Mouse (Mus musculus) limb, embryonic 14.5 days (tissue): ENCODE results near the gene Col1a1. TPM values are rescaled to one million over a fixed set of nuclear protein-coding genes. Genes with fewer than 3 reads are reported as not detected.

ENCODE experiments used
- ATAC-seq: fragments of 200-750 bp; cut with Nextera tagmentation; 2 replicates; pipeline ENCODE4 v1.8.0; 2017; ENCODE audit warnings: low read depth, moderate number of reproducible peaks, moderate TSS enrichment; ENCODE audit not compliant: low FRiP score
- DNase-seq: peaks from one replicate; pipeline ENCODE4 v3.0.0-alpha.2; 2015; ENCODE audit warnings: low spot score
- H3K27ac ChIP-seq: fragments of 300-500 bp; sonication (generic); replicated peaks from 2 replicates; pipeline ENCODE4 v1.5.1; 2014; ENCODE audit warnings: low read depth, mild to moderate bottlenecking, low read length, moderate library complexity, mixed read lengths
- H3K27me3 ChIP-seq: fragments of 300-500 bp; sonication (generic); 2 replicates; pipeline ENCODE4 v1.6.1; 2014; ENCODE audit warnings: low read length, mixed read lengths; ENCODE audit not compliant: control insufficient read depth, insufficient read depth
- H3K36me3 ChIP-seq: fragments of 300-500 bp; sonication (generic); 2 replicates; pipeline ENCODE4 v1.6.1; 2014; ENCODE audit warnings: mild to moderate bottlenecking, low read length, moderate library complexity, mixed read lengths; ENCODE audit not compliant: control insufficient read depth, insufficient read depth
- H3K4me1 ChIP-seq: fragments of 300-500 bp; sonication (generic); 2 replicates; pipeline ENCODE4 v1.6.1; 2014; ENCODE audit warnings: antibody characterized with exemption, low read length, mixed read lengths; ENCODE audit not compliant: control insufficient read depth, insufficient read depth
- H3K4me2 ChIP-seq: fragments of 300-500 bp; sonication (generic); replicated peaks from 2 replicates; pipeline ENCODE4 v1.6.1; 2014; ENCODE audit warnings: low read depth, mild to moderate bottlenecking, low read length, moderate library complexity; ENCODE audit not compliant: severe bottlenecking
- H3K4me3 ChIP-seq: fragments of 300-500 bp; sonication (generic); replicated peaks from 2 replicates; pipeline ENCODE4 v1.5.1; 2014; ENCODE audit warnings: low read length
- H3K9ac ChIP-seq: fragments of 300-500 bp; sonication (generic); 2 replicates; pipeline ENCODE4 v1.6.1; 2014; ENCODE audit warnings: mild to moderate bottlenecking, low read depth, low read length, moderate library complexity; ENCODE audit not compliant: severe bottlenecking
- H3K9me3 ChIP-seq: fragments of 300-500 bp; sonication (generic); 2 replicates; pipeline ENCODE4 v1.6.1; 2016; ENCODE audit warnings: low read length; ENCODE audit not compliant: control insufficient read depth
- POLR2A ChIP-seq: fragments of 200-500 bp; IDR thresholded peaks from 2 replicates; pipeline ENCODE4 v1.8.0; 2012; ENCODE audit warnings: inconsistent platforms, mild to moderate bottlenecking, moderate library complexity, borderline replicate concordance; ENCODE audit not compliant: insufficient read depth, insufficient read length; ENCODE audit errors: extremely low read depth
- WGBS: fragments of 180-500 bp; shearing (Covaris S2); extraction: QIAGEN DNeasy Blood & Tissue Kit; methylation state at CpG from one replicate; pipeline ENCODE4 v1.1.7; 2014; 5-methylcytosine and 5-hydroxymethylcytosine counted together
- polyA plus RNA-seq, 2 experiments: library from polyadenylated mRNA; depleted of rRNA in 1 of 2; stranded (reverse) in 1 of 2; unstranded in 1 of 2; fragments of >200 nt; fragmentation: Nextera tagmentation in 1 of 2; extraction: Ambion mirVana in 1 of 2; gene quantifications; 2 replicates each; pipeline versions ENCODE4 v1.2.1 to v1.2.3; 2012 to 2014

The Col1a1 gene
- polyA plus RNA-seq, 2 experiments: 1,421 to 2,873 TPM

GRCm38 (mm10) chr11:94997596-94997995, 61.6 kb downstream of the Col1a1 start:
- Histone ChIP-seq H3K27ac (no peak overlapping the region), H3K4me1 (peaks cover 33% of the 10 kb centered on the region), H3K36me3 (peaks cover 77% of the 10 kb centered on the region), H3K27me3 (no peaks in the 10 kb centered on the region), H3K4me2 (no peak overlapping the region), H3K9me3 (no peaks in the 10 kb centered on the region), H3K9ac (no peak overlapping the region), H3K4me3 (no peak overlapping the region)
- no peak for TF ChIP-seq POLR2A
- DNase-seq: no peak
- no peak for ATAC-seq
- 68% methylated on average over 5 of the region's 5 CpGs for WGBS

- 80% methylated on average over 16 of the region's 16 CpGs for WGBS
- H3K4me1 ChIP-seq: peaks cover 29% of the 10 kb centered on the region
Measured at GRCm38 (mm10) chr11:94998041-94998531, 62.1 kb downstream of the Col1a1 start.

GRCm38 (mm10) chr11:95000128-95000527, 64.1 kb downstream of the Col1a1 start:
- WGBS: 61% methylated on average over 5 of the region's 8 CpGs
- Histone ChIP-seq H3K27me3 (no peaks in the 10 kb centered on the region), H3K4me2 (no peak overlapping the region), H3K4me1 (peaks cover 8% of the 10 kb centered on the region), H3K27ac (no peak overlapping the region), H3K4me3 (no peak overlapping the region), H3K9me3 (no peaks in the 10 kb centered on the region), H3K9ac (no peak overlapping the region), H3K36me3 (peaks cover 94% of the 10 kb centered on the region)
- no peak for TF ChIP-seq POLR2A
- ATAC-seq (no peak), DNase-seq (no peak)

More at GRCm38 (mm10) chr11:94998041-94998531, 62.1 kb downstream of the Col1a1 start:
- Histone ChIP-seq H3K27ac (no peak overlapping the region), H3K9me3 (no peaks in the 10 kb centered on the region), H3K4me3 (no peak overlapping the region), H3K27me3 (no peaks in the 10 kb centered on the region), H3K4me2 (no peak overlapping the region), H3K36me3 (peaks cover 82% of the 10 kb centered on the region), H3K9ac (no peak overlapping the region)
- no peak for DNase-seq
- ATAC-seq: no peak
- TF ChIP-seq POLR2A: no peak

- DNase-seq: no peak
- H3K4me3 ChIP-seq: no peak overlapping the region
- no peak overlapping the region for H3K4me2 ChIP-seq
- no peak overlapping the region for H3K9ac ChIP-seq
- no peak for TF ChIP-seq POLR2A
- no peaks in the 10 kb centered on the region for H3K9me3 ChIP-seq
- H3K4me1 ChIP-seq: peaks cover 5% of the 10 kb centered on the region; the same call in 1 of the 2 replicates
- no peaks in the 10 kb centered on the region for H3K27me3 ChIP-seq
- WGBS: 26% methylated on average over 4 of the region's 4 CpGs
- peaks cover 94% of the 10 kb centered on the region for H3K36me3 ChIP-seq
- no peak for ATAC-seq
- no peak overlapping the region for H3K27ac ChIP-seq
Measured at GRCm38 (mm10) chr11:95000548-95000947, 64.5 kb downstream of the Col1a1 start.

GRCm38 (mm10) chr11:95001058-95001457, 65.0 kb downstream of the Col1a1 start:
- 4% methylated on average over 8 of the region's 8 CpGs for WGBS
- peaks cover 94% of the 10 kb centered on the region for H3K36me3 ChIP-seq
- no peak overlapping the region for H3K9ac ChIP-seq
- TF ChIP-seq POLR2A: no peak
- H3K4me2 ChIP-seq: no peak overlapping the region
- no peak overlapping the region for H3K27ac ChIP-seq
- peaks cover 5% of the 10 kb centered on the region; the same call in 1 of the 2 replicates for H3K4me1 ChIP-seq
- H3K27me3 ChIP-seq: no peaks in the 10 kb centered on the region
- no peaks in the 10 kb centered on the region for H3K9me3 ChIP-seq
- ATAC-seq (peak; percentile 34; the same call in 1 of the 2 replicates), DNase-seq (peak; percentile 80)
- no peak overlapping the region for H3K4me3 ChIP-seq
